Mouse (Mus musculus) brain, embryonic 14.5 days (tissue): ENCODE measurements around the gene Arl6ip1.
"Not testable (repeated sequence)": the region's sequence is repeated elsewhere in the genome, so short reads cannot be mapped to it uniquely, and the experiment has no call there.

Experiments used
- CTCF ChIP-seq: fragments of 200-500 bp; IDR thresholded peaks from 2 replicates; pipeline ENCODE4 v1.5.1; 2012; ENCODE audit warnings: inconsistent platforms, mild to moderate bottlenecking, moderate library complexity, borderline replicate concordance; ENCODE audit not compliant: insufficient read depth, insufficient read length; ENCODE audit errors: extremely low read depth
- POLR2A ChIP-seq: fragments of 200-500 bp; IDR thresholded peaks from 2 replicates; pipeline ENCODE4 v1.6.1; 2012; ENCODE audit warnings: mild to moderate bottlenecking, inconsistent platforms, borderline replicate concordance; ENCODE audit not compliant: poor library complexity, insufficient read depth, insufficient read length, severe bottlenecking; ENCODE audit errors: extremely low read depth

DNA sequence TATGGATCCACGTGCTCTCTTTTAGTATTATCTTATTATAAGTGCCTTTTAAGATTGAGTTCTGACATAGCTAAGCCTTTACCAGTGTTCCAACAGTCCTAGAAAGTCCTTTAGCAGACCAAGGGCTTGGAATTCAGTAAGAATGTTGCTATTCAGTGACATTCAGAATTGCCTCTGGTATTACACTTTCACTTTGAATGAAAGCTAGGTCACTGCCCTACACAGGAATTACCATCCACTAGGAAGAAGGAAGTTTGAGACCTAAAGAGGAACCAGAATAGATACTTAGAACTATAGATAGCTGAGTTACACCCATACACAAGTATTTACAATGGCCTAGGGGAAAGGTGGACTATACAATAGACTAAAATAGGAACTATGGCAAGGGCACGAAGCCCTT is 40.7 kb upstream of the Arl6ip1 start:
- TF ChIP-seq CTCF, POLR2A: not testable (repeated sequence)
